Mouse (Mus musculus) olfactory bulb, adult 2 months (tissue): Measurements from ENCODE around the gene Slc1a3.

Source experiments
- CTCF ChIP-seq: fragments of 200-500 bp; IDR thresholded peaks from 2 replicates; pipeline ENCODE4 v1.5.1; 2012; ENCODE audit warnings: low read depth, mild to moderate bottlenecking, low read length, moderate library complexity; ENCODE audit not compliant: insufficient read depth
- POLR2A ChIP-seq: fragments of 200-500 bp; IDR thresholded peaks from 2 replicates; pipeline ENCODE4 v1.6.1; 2012; ENCODE audit warnings: mild to moderate bottlenecking, low read depth, low read length, moderate library complexity; ENCODE audit not compliant: insufficient read depth

DNA sequence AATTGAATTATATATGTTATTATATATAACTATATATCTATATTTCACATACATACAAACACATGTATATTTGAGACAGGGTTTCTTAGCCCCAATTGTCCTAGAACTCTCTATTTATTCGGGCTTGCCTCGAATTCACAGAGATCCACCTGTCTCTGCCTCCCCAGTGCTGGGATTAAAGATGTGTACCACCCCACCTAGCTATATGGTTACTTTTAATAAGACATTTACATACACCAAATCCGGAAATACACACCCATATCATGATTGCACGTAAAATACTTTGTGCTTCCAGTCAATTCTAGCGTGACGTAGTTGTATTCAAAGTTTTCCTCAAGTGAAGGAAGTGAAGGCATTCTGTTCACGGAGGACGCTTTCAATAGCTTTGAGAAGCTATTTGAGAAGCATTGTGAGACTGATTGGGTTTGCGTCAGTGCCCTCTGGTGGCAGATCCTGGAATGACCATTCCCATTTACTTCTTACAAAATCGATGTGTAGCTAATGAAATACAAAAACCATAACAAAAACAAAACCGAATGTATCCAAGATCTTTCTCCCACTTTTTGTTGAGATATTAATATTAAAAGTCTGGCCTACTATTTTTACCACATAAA, 121.0 kb downstream of the Slc1a3 start:
- no peak for TF ChIP-seq POLR2A
- TF ChIP-seq CTCF, result no peak
